Mouse (Mus musculus) retina, postnatal 1 day (tissue): Measurements from ENCODE around the gene Sycp1.
A peak's percentile ranks its signal among the peaks of the same experiment; 100 is the strongest.

Experiments
- DNase-seq: peaks from one replicate; pipeline ENCODE4 v3.0.0-alpha.2; 2012

The Sycp1 gene

DNA sequence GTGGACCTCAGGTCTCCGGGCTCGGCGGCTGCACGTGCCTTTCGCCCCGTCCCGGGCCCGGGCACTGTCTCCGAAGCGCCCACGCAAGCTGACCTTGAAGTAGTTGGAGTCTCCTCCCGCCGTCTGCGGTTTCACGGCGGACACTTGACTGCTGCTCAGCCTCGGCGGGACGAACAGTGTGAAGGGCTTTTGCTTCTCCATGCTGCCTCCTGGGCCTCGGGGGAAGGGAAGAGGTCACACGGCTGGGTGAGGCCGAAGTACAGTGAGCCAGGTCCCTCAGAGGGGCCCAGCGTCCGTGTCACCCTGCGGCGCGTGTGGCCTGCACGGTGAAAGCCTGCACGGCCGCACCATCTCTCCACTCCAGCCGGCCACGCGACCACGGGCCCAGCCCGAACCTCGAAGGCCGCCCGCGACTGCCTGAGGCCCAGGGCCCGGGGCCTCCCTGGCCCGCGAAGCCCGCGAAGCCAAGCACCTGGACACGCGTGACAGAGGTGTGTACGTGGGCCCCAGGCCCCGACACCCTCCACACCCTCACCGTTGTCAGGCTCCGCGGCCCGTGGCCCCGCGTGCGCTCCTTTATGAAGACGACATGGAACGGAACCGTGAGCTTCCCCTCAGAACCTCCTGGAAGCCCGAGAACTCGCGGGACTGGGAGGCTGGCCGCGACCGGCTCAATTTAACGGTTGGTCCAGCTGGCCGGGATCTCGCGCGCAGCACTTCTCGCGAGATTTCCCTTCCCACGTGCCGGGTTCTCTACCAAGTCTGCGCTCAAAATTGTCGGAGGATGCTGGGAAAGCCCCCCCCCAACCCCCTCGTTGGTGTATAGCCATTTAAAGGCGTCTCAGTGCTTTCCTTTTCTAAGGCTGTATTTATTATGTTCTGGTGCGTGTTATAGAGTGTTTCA, at the start of gene Sycp1:
TSS of gene Sycp1 (minus strand) at position 650 of the 904 bp plus-strand sequence.
- no peak for DNase-seq

- DNase-seq: no peak
Observed at GRCm38 (mm10) chr3:102980349-102980736, 44.4 kb upstream of the Sycp1 start.

GRCm38 (mm10) chr3:102979550-102980348, 43.8 kb upstream of the Sycp1 start:
- peak; percentile 82 for DNase-seq

DNA sequence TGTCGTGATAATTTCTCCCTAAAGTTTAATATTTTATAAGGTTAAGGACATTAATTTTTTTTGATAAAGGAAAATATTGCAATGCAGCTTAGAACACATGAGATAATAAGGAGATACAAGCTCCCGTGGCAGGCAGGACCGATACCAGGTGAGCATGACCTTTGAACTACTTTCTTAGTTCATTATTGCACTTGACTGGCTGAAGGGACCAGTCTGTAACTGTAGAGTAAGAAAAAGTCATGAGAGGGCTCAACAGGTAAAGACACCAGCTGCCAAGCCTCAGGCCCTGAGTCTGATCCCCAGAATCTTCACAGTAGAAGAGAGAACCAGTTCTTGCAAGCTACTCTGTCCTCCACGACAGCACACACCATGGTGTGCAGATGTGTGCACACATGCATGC, 41.0 kb upstream of the Sycp1 start:
- DNase-seq: no peak

- no peak for DNase-seq
Observed at GRCm38 (mm10) chr3:102970508-102970907, 34.6 kb upstream of the Sycp1 start.

GRCm38 (mm10) chr3:102970067-102970466, 34.2 kb upstream of the Sycp1 start:
- DNase-seq: no peak

GRCm38 (mm10) chr3:102964033-102964432, 28.1 kb upstream of the Sycp1 start, which contains the start of gene Nr1h5:
Gene Nr1h5 (minus strand): TSS chr3:102964133.
- no peak for DNase-seq

- DNase-seq: no peak
Observed at GRCm38 (mm10) chr3:102955596-102955995, 19.7 kb upstream of the Sycp1 start.

DNA sequence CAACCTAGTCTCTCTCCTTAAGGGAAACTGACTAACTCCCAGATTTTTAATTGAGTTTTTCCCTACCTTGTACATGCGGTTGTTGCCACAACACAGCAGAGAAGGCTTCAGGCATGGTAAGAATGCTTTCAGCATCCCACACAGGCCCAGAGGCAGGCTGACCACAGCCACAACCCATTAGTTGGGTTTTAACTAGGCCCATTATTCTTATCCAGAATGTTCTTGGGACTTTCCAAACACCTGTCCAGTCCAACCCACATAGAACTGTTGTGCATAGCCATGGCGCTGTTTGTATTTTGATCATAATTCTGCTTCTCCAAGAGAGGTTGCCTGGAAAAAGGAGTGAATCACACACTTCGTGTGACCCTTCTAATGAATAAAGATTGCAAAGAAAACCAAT, 19.2 kb upstream of the Sycp1 start:
- no peak for DNase-seq

GRCm38 (mm10) chr3:102954476-102954875, 18.6 kb upstream of the Sycp1 start:
- no peak for DNase-seq

GRCm38 (mm10) chr3:102946861-102947260, 11.0 kb upstream of the Sycp1 start:
- DNase-seq: peak; percentile 9

DNA sequence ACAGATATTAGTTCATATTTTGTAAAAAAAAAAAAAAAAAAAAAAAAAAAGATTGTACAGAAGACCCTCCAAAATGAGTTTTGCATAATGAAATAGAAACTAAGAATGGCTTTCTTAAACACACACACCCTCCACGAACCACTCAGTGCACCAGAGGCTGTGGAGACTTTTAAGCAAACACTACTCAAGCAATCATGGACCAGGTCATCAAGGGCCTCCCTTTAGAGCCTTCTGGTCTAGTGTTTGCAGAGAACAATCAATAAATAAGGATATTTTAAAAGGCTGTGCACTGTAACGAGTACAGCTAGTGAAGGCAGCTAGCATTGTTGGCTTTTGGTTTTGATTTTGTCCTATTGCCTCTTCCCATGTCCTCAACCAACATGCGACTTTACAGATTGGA, 10.4 kb upstream of the Sycp1 start:
- no peak for DNase-seq

GRCm38 (mm10) chr3:102938100-102938499, 2.2 kb upstream of the Sycp1 start:
- no peak for DNase-seq

GRCm38 (mm10) chr3:102899136-102899535, 36.8 kb downstream of the Sycp1 start:
- no peak for DNase-seq

DNA sequence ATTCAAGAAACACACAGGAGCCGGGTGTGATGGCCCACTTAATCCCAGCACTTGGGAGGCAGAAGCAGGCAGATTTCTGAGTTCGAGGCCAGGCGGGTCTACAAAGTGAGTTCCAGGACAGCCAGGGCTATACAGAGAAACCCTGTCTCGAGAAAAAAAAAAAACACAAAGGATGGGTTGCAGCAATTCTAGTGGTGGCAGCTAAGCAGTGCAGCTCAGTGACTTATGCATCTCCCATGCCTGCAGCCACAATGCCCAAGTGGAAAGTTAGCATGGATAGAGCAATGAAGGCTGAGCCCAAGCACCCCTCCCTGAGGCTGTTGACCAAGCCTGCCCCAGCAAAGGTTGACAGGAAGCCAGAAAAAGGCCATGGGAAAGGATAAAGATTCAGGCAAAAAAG, 55.4 kb downstream of the Sycp1 start:
- peak; percentile 1 for DNase-seq

DNA sequence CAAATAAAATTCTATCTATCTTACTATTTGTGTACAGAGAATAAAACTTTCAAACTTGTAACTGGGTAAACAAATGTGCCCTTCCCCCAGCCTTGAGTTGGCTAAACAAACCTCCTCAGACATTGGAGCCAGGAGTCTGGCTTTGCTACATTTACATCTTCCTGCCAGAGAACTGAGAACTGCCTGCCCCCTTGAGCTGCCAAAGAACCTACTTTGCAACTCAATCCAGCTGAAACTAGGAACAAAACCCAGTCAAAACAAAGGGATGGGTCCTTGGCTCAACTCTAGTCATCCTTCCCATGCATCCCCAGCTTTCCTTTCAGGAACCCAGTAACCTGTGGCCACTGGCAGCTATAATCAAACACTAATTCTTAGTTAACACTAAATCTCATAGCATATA, 87.2 kb downstream of the Sycp1 start:
- DNase-seq: no peak

DNA sequence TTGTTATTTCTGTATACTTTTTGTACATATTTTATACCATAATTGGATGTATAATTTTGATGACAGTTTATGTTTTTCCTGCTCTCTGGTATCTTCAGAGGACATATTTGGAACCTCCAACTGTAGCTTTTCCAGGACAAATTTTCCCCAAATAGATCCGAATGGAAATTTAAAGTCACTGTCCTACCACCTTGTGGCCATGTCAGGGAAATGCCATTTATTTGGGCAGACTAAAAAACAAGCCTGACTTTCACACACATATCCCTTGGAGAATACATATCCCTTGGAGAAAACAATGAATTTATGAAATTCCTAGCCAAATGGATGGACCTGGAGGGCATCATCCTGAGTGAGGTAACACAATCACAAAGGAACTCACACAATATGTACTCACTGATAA, 93.5 kb downstream of the Sycp1 start:
- no peak for DNase-seq

DNA sequence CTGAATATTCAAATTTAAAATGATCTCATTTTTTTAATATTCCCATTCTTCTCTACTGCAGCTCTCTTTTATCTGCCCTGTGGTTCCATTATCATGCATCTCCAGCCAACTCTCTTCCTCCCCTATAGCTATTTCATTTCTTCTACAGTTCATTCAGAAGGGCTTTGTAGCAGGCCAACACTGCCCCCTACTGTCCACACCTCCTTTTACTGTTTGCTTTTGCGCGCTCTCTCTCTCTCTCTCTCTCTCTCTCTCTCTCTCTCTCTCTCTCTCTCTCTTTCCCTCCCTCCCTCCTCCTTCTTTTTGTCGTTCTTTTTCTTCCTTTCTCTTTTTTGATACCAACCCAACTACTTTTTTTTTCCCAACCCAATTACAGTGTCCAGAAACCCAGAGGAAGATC, 132.0 kb downstream of the Sycp1 start:
- peak; percentile 85 for DNase-seq

- peak; percentile 24 for DNase-seq
Observed at GRCm38 (mm10) chr3:102787369-102787768, 148.5 kb downstream of the Sycp1 start.

GRCm38 (mm10) chr3:102782618-102783017, 153.3 kb downstream of the Sycp1 start, which contains the start of gene Tshb:
Gene Tshb (minus strand): TSS chr3:102782718.
- no peak for DNase-seq

DNA sequence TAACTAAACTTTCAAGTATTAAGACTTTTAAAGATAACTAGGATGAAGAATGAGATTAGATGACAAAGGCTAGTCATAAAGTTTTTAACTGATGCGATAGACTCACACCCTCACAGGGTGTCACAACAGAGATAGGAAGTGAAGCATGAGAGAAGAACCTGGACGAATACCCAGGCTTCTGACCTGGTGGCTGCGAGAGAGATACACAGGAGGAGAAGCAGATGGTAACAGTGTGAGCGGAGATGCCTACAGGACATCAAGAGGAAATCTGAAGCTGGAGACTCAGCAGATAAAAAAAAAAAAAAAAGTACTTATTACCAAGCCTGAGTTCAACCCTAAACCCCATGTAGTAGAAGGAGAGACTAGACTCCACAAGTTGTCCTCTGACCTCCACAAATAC, 162.9 kb downstream of the Sycp1 start:
- DNase-seq: no peak
